Mouse (Mus musculus) retina, embryonic 14.5 days (tissue): ENCODE data around the gene Nsun2.
"Not testable (repeated sequence)": the region's sequence is repeated elsewhere in the genome, so short reads cannot be mapped to it uniquely, and the experiment has no call there.

Experiments
- DNase-seq: peaks from one replicate; pipeline ENCODE4 v3.0.0-alpha.2; 2015; ENCODE audit warnings: low spot score

Gene Nsun2

GRCm38 (mm10) chr13:69591338-69591737, 57.8 kb downstream of the Nsun2 start:
- DNase-seq, result no peak

DNA sequence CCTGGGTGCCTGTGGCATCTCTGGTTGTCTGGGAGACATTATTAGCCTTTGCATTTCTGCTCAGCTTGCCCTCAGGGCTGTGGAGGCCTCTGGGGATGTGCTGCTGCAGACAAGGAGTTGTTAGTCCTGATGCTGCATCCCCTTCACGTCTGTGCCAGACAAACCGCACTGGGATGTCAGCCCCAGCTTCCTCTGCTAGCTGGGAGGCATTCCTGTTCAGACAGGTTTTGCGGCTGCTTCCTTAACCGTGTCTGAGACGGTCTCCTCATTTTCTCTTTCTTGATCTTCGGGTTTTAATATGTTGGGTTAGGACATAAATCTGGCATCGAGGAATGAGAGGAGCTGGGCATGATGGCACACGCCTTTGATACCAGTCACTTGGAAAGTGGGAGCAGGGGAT, 58.7 kb downstream of the Nsun2 start:
- DNase-seq, result no peak

- no peak for DNase-seq
Observed at GRCm38 (mm10) chr13:69593453-69593852, 59.9 kb downstream of the Nsun2 start.

GRCm38 (mm10) chr13:69594577-69595256, 61.2 kb downstream of the Nsun2 start:
- no peak for DNase-seq

- no peak for DNase-seq
Observed at GRCm38 (mm10) chr13:69595911-69596310, 62.4 kb downstream of the Nsun2 start.

DNA sequence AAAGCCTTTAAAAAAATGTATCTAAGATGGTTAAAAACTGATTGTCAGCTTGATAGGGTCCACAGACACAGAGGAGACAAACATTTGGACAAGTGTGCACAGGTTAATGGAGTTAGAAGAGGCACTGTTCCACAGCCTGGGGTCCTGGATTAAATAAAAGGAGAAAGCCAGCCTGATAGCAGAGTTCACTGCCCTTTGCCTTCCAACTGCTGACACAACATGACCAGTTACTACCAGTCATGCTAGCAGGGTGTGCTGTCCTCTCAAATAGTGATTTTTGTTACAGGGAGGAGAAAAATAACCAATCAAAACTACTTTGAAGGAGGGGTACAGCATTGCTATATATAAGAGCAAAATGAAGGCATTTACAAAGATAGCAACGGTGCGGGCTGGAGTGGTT, 63.0 kb downstream of the Nsun2 start:
- no peak for DNase-seq

GRCm38 (mm10) chr13:69598867-69599266, 65.3 kb downstream of the Nsun2 start:
- no peak for DNase-seq

GRCm38 (mm10) chr13:69600863-69601262, 67.3 kb downstream of the Nsun2 start:
- DNase-seq, result not testable (repeated sequence)

DNA sequence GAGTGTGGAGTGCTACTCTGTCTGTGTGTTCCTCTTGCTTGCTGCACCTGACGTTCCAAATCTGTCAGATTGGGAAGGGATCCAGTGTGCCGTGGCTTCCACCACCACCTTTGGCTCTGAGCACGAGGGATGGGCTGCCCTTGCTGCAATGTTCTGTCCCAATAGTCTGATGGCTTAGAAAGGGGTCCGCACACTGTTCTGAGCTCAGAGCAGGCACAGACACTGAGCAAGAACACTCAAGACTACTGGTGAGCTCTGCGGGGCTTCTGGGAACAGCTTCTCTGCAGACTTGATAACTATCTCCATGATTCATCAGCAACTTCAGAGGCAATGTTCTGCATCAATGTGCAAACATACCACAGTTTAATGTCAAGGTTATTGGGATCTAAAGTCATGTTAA, 67.8 kb downstream of the Nsun2 start:
- no peak for DNase-seq

DNA sequence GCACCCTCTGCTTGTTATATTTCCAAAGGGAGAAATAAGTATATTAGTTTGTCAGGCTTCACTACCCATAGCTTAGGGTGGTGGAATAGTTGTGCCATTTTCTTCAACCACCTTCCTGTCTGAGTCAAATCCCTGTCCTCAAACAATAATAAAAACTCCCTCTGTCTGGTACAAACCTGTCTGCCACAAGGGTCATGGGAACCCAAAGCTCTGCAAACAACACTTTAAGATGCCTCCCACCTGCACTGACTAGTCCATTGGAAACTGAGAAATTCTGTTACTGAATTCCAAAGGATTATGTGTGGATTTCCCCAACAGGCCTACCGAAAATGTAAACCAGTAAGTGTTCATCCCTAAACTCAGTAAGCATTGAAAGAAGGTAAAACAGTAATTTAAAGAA, 71.1 kb downstream of the Nsun2 start:
- DNase-seq, result no peak

DNA sequence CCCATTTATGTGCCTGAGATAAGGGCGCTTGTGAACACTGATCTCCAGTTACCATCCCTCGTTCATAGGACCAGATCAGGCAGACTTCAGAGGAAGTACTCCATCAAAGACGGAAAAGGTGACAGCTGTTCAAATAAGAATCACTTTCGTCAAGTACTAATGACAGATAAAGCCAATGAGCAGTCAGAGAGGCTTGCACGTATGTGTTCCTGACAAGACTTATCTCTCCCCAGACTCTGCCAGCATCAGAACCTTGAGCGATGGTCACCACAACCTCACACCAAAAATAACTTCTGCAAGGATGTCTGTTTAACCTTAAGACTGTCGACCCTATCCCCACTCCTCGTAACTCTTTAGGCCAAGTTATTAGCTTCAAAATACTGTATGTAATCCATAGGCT, 75.2 kb downstream of the Nsun2 start:
- no peak for DNase-seq

DNA sequence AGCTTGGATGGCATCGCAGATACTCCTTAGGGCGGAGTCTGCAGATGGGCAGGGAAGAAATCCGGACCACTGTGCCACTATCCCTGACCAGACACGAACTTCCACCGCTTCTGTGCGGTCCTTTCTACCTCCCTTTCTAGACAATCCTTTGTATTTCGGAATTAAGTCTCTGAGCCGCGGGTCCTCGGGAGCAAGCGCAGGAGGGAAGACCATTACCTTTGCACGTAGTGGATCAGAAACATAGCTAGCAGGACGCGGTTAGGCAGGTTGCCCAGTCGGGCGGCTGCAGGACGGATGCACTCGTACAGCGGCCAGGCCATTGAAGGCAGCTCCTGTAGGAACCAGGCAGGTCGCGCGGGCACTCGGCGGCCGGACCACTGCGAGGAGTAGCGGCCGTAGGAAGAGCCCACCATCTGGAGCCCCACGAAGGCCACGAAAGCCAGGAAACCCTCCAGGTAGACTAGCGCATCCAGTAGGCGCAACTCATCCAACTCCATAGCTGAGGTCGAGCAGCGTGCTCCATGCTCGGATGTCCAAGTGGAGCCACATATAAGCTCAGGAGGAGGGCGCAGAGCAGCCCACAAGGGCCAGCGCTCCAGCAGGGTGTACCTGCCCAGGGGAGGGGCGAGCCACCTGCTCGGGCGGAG, 77.3 kb downstream of the Nsun2 start:
- peak; percentile 50 for DNase-seq

DNA sequence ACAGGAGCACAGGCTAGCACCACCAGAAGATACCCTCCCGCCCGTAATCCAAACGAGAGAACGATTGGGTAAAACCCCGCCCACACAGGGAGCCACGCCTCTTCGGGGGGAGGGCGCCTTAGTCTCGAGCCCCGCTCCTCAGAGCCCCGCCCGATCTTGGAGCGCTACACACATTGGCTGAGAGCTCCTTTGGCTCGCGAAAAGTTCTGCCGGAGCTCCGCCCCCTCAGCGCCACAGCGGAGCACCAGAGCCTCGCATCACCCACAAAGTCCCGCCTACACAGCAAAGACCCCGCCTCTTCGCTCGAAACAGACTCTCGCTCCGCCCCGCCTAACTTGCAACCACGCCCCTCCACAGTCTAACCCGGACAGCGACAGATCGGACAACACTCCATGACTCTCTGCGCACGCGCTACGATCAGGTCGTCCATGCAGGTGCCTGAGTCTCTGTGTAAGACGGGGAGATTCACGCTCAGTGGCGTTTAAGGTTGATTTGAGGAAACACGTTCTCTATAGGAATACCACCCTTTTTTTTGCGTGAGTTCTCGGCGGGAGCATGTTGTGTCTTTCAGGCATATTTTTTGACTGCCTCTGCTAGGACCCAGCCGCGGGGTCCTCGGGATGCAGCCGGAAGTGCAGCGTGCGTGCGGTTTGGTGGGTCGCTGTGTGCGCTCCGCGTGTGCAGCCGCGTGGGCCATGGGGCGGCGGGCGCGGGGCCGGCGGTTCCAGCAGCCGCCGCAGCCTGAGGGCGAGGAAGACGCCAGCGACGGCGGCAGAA, 78.0 kb downstream of the Nsun2 start, which contains the start of gene Srd5a1:
TSS of gene Srd5a1 (minus strand) at position 45 of the 777 bp plus-strand sequence.
- peak; percentile 99 for DNase-seq

DNA sequence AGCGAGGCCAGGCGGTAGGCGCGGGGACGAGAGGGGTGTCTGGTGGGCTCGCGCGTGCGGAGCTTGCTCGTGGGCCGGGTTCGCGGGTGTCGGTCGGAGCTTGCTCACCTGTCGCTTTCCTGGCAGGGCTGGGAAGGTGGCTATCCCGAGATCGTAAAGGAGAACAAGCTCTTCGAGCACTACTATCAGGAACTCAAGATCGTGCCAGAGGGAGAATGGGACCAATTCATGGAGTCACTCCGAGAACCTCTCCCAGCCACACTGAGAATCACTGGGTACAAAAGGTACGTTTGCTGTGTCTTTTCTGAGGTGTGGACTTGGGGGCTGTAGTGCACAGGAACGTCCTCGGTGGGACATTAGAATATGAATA, 78.6 kb downstream of the Nsun2 start:
- peak; percentile 17 for DNase-seq

GRCm38 (mm10) chr13:69616716-69617115, 83.2 kb downstream of the Nsun2 start:
- DNase-seq, result no peak

DNA sequence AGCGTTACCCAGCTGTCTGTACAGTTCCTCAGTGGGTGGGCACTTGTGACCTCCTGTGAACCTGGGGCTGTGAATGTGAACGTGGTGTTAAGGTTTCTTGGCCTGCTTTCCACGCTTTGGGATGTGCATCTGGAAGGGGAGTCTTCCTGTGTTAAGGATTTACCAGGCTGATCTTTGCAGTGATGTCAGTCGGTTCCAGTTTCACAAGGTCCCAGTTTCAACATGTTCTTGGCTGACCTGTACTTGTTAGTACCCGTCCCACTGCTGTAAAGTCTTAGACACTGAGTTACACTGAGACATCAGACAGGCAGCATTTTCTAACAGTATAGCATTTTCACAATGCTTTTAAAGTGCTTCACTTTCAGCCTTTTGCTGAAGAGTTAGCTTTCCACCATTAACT, 90.3 kb downstream of the Nsun2 start:
- DNase-seq, result no peak

DNA sequence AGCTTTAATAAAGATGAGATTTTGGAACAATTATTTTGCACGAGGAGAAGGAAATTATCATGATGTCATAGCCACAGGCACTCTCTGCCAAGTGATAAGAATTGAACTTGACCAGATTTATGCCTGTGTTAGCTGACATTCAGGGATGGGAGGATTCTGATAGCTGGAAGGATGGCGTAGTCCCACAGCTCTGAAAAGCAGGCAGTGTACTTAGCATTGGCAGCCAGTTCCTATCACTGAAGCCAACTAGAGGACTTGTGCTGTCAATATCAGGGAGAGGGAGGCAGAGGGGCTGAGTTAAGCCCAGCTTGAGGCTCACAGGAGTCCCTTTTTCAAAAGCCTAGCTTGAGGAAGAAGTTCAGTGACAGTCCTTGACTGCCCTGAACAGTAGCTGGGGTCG, 91.0 kb downstream of the Nsun2 start:
- DNase-seq, result no peak

GRCm38 (mm10) chr13:69627941-69628340, 94.4 kb downstream of the Nsun2 start:
- DNase-seq, result no peak

- no peak for DNase-seq
Observed at GRCm38 (mm10) chr13:69630576-69630975, 97.0 kb downstream of the Nsun2 start.

DNA sequence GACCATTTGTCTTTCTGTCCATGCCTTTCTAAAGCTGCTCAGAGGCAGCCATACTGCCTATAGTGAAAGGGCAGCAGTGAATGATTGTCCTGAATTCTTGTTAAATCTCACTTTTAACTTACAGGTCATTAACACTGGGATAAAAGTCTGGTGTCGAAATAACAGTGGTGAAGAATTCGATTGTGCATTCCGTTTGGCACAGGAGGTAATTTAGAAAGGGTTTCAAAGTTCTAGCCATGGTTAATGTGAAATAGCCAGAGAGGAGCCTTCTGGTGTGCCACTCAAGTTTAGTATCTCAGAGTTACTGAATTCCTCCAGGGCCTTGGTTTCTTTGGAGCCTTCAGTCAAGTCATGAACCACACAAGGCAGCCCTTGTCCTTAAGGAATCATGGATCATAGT, 97.6 kb downstream of the Nsun2 start:
- no peak for DNase-seq

DNA sequence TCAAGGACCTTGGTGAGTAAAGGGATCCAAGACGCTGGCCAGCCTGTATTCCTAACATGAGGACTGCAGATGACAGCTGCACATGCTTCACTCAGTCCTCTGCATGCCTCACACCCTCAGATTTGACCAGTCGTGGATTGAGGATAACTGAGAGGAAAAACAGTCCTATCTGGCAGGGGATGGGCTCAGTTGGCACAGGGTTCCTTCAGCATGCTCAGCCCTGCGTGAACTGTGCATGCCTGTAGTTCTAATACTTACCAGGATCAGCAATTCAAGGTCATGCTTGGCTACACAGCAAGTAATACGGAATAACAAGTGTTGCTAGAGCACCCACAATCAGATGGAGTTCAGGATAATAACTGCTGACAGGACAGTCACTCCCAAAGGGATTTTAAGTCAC, 98.1 kb downstream of the Nsun2 start:
- no peak for DNase-seq

- DNase-seq, result no peak
Observed at GRCm38 (mm10) chr13:69633551-69633950, 100.0 kb downstream of the Nsun2 start.

- no peak for DNase-seq
Observed at GRCm38 (mm10) chr13:69633988-69634387, 100.4 kb downstream of the Nsun2 start.
